Mouse (Mus musculus): ENCODE data around the gene Abcf3. TPM values are rescaled to one million over a fixed set of nuclear protein-coding genes. Genes with fewer than 3 reads are reported as not detected.

Gene Abcf3
- 50.2 TPM for polyA plus RNA-seq (2012; fragmentation: generic; extraction: Trizol)

GRCm38 (mm10) chr16:20548096-20548948 is at the start of gene Abcf3:
Gene Abcf3 (plus strand): TSS chr16:20548577.
- H3K4me3 ChIP-seq, result peak within 1 kb of the TSS; percentile 99
- H3K79me2 ChIP-seq (ENCODE audit: control insufficient read depth, insufficient read depth), result peaks cover 13% of the 10 kb centered on the region
- no peaks in the 10 kb centered on the region for H3K27me3 ChIP-seq (ENCODE audit: control insufficient read depth, insufficient read depth, insufficient read length)
- peaks cover 26% of the 10 kb centered on the region for H3K36me3 ChIP-seq (ENCODE audit: control insufficient read depth, insufficient read depth)
- H3ac ChIP-seq (ENCODE audit: control insufficient read depth, insufficient read length), result peak within 1 kb of the TSS; percentile 63
- TF ChIP-seq MYOG (IDR thresholded peaks at IDR 0.05; ENCODE audit: control insufficient read depth in 1 of 3, insufficient read depth in 1 of 3, insufficient read length in 2 of 3, low read depth in 2 of 3) (no peak), TCF3 (IDR thresholded peaks at IDR 0.05; ENCODE audit: insufficient read length, low read depth) (no peak), MYOD1 (IDR thresholded peaks at IDR 0.05; ENCODE audit: control insufficient read depth in 1 of 3, insufficient read length in 2 of 3, low read depth in 2 of 3) (peak in 1 of 3 experiments; percentile 45), POLR2AphosphoS2 (IDR thresholded peaks at IDR 0.05; ENCODE audit: insufficient read length, low read depth) (peak; percentile 92), SRF (IDR thresholded peaks at IDR 0.05; ENCODE audit: control insufficient read depth, insufficient read length, low read depth) (peak; percentile 62), TCF12 (IDR thresholded peaks at IDR 0.05; ENCODE audit: insufficient read depth, poor library complexity, severe bottlenecking) (no peak), POLR2A (IDR thresholded peaks at IDR 0.05; ENCODE audit: insufficient read length, low read depth) (peak; percentile 85)
- H3K4me2 ChIP-seq (ENCODE audit: low read depth), result peak within 1 kb of the TSS; percentile 96

GRCm38 (mm10) chr16:20498677-20499475 is 49.5 kb upstream of the Abcf3 start, which contains the start of gene Eif2b5:
Gene Eif2b5 (plus strand): TSS chr16:20498817.
- H3ac ChIP-seq (ENCODE audit: control insufficient read depth, insufficient read length), result peak within 1 kb of the TSS; percentile 46
- no peak for TF ChIP-seq TCF3 (IDR thresholded peaks at IDR 0.05; ENCODE audit: insufficient read length, low read depth)
- TF ChIP-seq POLR2A (IDR thresholded peaks at IDR 0.05; ENCODE audit: insufficient read length, low read depth), result peak; percentile 95
- TF ChIP-seq USF1 (IDR thresholded peaks at IDR 0.05; ENCODE audit: low read depth), result no peak
- peak in 2 of 3 experiments; percentile 19 to 30 for TF ChIP-seq MYOG (IDR thresholded peaks at IDR 0.05; ENCODE audit: control insufficient read depth in 1 of 3, insufficient read depth in 1 of 3, insufficient read length in 2 of 3, low read depth in 2 of 3)
- TF ChIP-seq TCF12 (IDR thresholded peaks at IDR 0.05; ENCODE audit: insufficient read depth, poor library complexity, severe bottlenecking), result no peak
- TF ChIP-seq MYOD1 (IDR thresholded peaks at IDR 0.05; ENCODE audit: control insufficient read depth in 1 of 3, insufficient read length in 2 of 3, low read depth in 2 of 3), result peak in 1 of 3 experiments; percentile 37
- TF ChIP-seq REST (IDR thresholded peaks at IDR 0.05; ENCODE audit: insufficient read depth, insufficient read length), result peak; percentile 29
- TF ChIP-seq POLR2AphosphoS2 (IDR thresholded peaks at IDR 0.05; ENCODE audit: insufficient read length, low read depth), result peak; percentile 92
- no peak for TF ChIP-seq SRF (IDR thresholded peaks at IDR 0.05; ENCODE audit: control insufficient read depth, insufficient read length, low read depth)
- H3K4me3 ChIP-seq, result peak within 1 kb of the TSS; percentile 70
- peaks cover 11% of the 10 kb centered on the region for H3K79me2 ChIP-seq (ENCODE audit: control insufficient read depth, insufficient read depth)
- H3K4me2 ChIP-seq (ENCODE audit: low read depth), result peak within 1 kb of the TSS; percentile 96
- H3K36me3 ChIP-seq (ENCODE audit: control insufficient read depth, insufficient read depth), result peaks cover 16% of the 10 kb centered on the region
- no peaks in the 10 kb centered on the region for H3K27me3 ChIP-seq (ENCODE audit: control insufficient read depth, insufficient read depth, insufficient read length)

- H3K4me3 ChIP-seq, result no peak overlapping the region
- no peak overlapping the region for H3K4me2 ChIP-seq (ENCODE audit: low read depth)
- no peaks in the 10 kb centered on the region for H3K79me2 ChIP-seq (ENCODE audit: control insufficient read depth, insufficient read depth)
- TF ChIP-seq MAX (IDR thresholded peaks at IDR 0.05; ENCODE audit: low read depth) (no peak), TCF12 (IDR thresholded peaks at IDR 0.05; ENCODE audit: insufficient read depth, poor library complexity, severe bottlenecking) (no peak), TCF3 (IDR thresholded peaks at IDR 0.05; ENCODE audit: insufficient read length, low read depth) (no peak), USF1 (IDR thresholded peaks at IDR 0.05; ENCODE audit: low read depth) (no peak), MYOG (IDR thresholded peaks at IDR 0.05; ENCODE audit: control insufficient read depth in 1 of 3, insufficient read depth in 1 of 3, insufficient read length in 2 of 3, low read depth in 2 of 3) (no peak), REST (IDR thresholded peaks at IDR 0.05; ENCODE audit: insufficient read depth, insufficient read length) (no peak), CEBPB (IDR thresholded peaks at IDR 0.05; ENCODE audit: insufficient read depth, poor library complexity, severe bottlenecking) (no peak), POLR2AphosphoS2 (IDR thresholded peaks at IDR 0.05; ENCODE audit: insufficient read length, low read depth) (no peak), POLR2A (IDR thresholded peaks at IDR 0.05; ENCODE audit: insufficient read length, low read depth) (no peak), SRF (IDR thresholded peaks at IDR 0.05; ENCODE audit: control insufficient read depth, insufficient read length, low read depth) (no peak)
- H3K36me3 ChIP-seq (ENCODE audit: control insufficient read depth, insufficient read depth), result peaks cover 58% of the 10 kb centered on the region
- H3K27me3 ChIP-seq (ENCODE audit: control insufficient read depth, insufficient read depth, insufficient read length), result no peaks in the 10 kb centered on the region
- no peak overlapping the region for H3ac ChIP-seq (ENCODE audit: control insufficient read depth, insufficient read length)
Observed at GRCm38 (mm10) chr16:20506000-20506399, 42.4 kb upstream of the Abcf3 start.

- Histone ChIP-seq H3K79me2 (ENCODE audit: control insufficient read depth, insufficient read depth) (no peaks in the 10 kb centered on the region), H3K4me3 (no peak overlapping the region), H3ac (ENCODE audit: control insufficient read depth, insufficient read length) (no peak overlapping the region), H3K36me3 (ENCODE audit: control insufficient read depth, insufficient read depth) (peaks cover 42% of the 10 kb centered on the region), H3K27me3 (ENCODE audit: control insufficient read depth, insufficient read depth, insufficient read length) (no peaks in the 10 kb centered on the region), H3K4me2 (ENCODE audit: low read depth) (no peak overlapping the region)
- no peak for TF ChIP-seq MAX (IDR thresholded peaks at IDR 0.05; ENCODE audit: low read depth)
- TF ChIP-seq REST (IDR thresholded peaks at IDR 0.05; ENCODE audit: insufficient read depth, insufficient read length), result no peak
- no peak for TF ChIP-seq CEBPB (IDR thresholded peaks at IDR 0.05; ENCODE audit: insufficient read depth, poor library complexity, severe bottlenecking)
- TF ChIP-seq POLR2AphosphoS2 (IDR thresholded peaks at IDR 0.05; ENCODE audit: insufficient read length, low read depth), result no peak
- no peak for TF ChIP-seq MYOG (IDR thresholded peaks at IDR 0.05; ENCODE audit: control insufficient read depth in 1 of 3, insufficient read depth in 1 of 3, insufficient read length in 2 of 3, low read depth in 2 of 3)
- no peak for TF ChIP-seq USF1 (IDR thresholded peaks at IDR 0.05; ENCODE audit: low read depth)
- TF ChIP-seq TCF12 (IDR thresholded peaks at IDR 0.05; ENCODE audit: insufficient read depth, poor library complexity, severe bottlenecking), result no peak
- no peak for TF ChIP-seq E2F4 (IDR thresholded peaks at IDR 0.05; ENCODE audit: insufficient read depth)
- no peak for TF ChIP-seq TCF3 (IDR thresholded peaks at IDR 0.05; ENCODE audit: insufficient read length, low read depth)
- no peak for TF ChIP-seq SRF (IDR thresholded peaks at IDR 0.05; ENCODE audit: control insufficient read depth, insufficient read length, low read depth)
- TF ChIP-seq MYOD1 (IDR thresholded peaks at IDR 0.05; ENCODE audit: control insufficient read depth in 1 of 3, insufficient read length in 2 of 3, low read depth in 2 of 3), result no peak
- TF ChIP-seq POLR2A (IDR thresholded peaks at IDR 0.05; ENCODE audit: insufficient read length, low read depth), result no peak
Observed at GRCm38 (mm10) chr16:20509349-20509748, 39.0 kb upstream of the Abcf3 start.
